Mouse (Mus musculus) forebrain, embryonic 12.5 days (tissue): Measurements from ENCODE around the gene Cdc42bpg. TPM values are rescaled to one million over a fixed set of nuclear protein-coding genes. Genes with fewer than 3 reads are reported as not detected.

Experiments
- ATAC-seq: fragments of 200-750 bp; cut with Nextera tagmentation; 2 replicates; pipeline ENCODE4 v1.8.0; 2017; ENCODE audit warnings: moderate TSS enrichment; ENCODE audit not compliant: low FRiP score
- H3K27ac ChIP-seq: fragments of 300-500 bp; sonication (generic); 2 replicates; pipeline ENCODE4 v1.5.1; 2016; ENCODE audit warnings: mild to moderate bottlenecking
- H3K27me3 ChIP-seq: fragments of 300-500 bp; sonication (generic); 2 replicates; pipeline ENCODE4 v1.6.1; 2016; ENCODE audit warnings: mild to moderate bottlenecking
- H3K36me3 ChIP-seq: fragments of 300-500 bp; sonication (generic); replicated peaks from 2 replicates; pipeline ENCODE4 v1.6.1; 2016; ENCODE audit warnings: mild to moderate bottlenecking
- H3K4me1 ChIP-seq: fragments of 300-500 bp; sonication (generic); 2 replicates; pipeline ENCODE4 v1.6.1; 2016
- H3K4me2 ChIP-seq: fragments of 300-500 bp; sonication (generic); 2 replicates; pipeline ENCODE4 v1.6.1; 2016; ENCODE audit warnings: mild to moderate bottlenecking, moderate library complexity
- H3K4me3 ChIP-seq: fragments of 300-500 bp; sonication (generic); replicated peaks from 2 replicates; pipeline ENCODE4 v1.5.1; 2016; ENCODE audit warnings: mild to moderate bottlenecking
- H3K9ac ChIP-seq: fragments of 300-500 bp; sonication (generic); 2 replicates; pipeline ENCODE4 v1.6.1; 2016; ENCODE audit warnings: mild to moderate bottlenecking
- H3K9me3 ChIP-seq: fragments of 300-500 bp; sonication (generic); 2 replicates; pipeline ENCODE4 v1.6.1; 2016
- WGBS: fragments of 180-500 bp; shearing (Covaris S2); methylation state at CpG from one replicate; pipeline ENCODE4 v1.1.7; 2016; 5-methylcytosine and 5-hydroxymethylcytosine counted together
- microRNA counts: library from miRNA; unstranded; fragments of <30 nt; microRNA quantifications from one replicate; lab custom pipeline; 2017
- microRNA-seq: library from miRNA; unstranded; fragments of <30 nt; microRNA quantifications from one replicate; pipeline ENCODE4, GENCODE M21; 2017
- polyA plus RNA-seq: library from polyadenylated mRNA; unstranded; fragments of >200 nt; fragmentation: Nextera tagmentation; extraction: Ambion mirVana; gene quantifications from 2 replicates; pipeline ENCODE4 v1.2.1, GENCODE M21; 2016

Cdc42bpg gene
- polyA plus RNA-seq, 1 experiment from 2014 or later = 0.36 TPM

DNA sequence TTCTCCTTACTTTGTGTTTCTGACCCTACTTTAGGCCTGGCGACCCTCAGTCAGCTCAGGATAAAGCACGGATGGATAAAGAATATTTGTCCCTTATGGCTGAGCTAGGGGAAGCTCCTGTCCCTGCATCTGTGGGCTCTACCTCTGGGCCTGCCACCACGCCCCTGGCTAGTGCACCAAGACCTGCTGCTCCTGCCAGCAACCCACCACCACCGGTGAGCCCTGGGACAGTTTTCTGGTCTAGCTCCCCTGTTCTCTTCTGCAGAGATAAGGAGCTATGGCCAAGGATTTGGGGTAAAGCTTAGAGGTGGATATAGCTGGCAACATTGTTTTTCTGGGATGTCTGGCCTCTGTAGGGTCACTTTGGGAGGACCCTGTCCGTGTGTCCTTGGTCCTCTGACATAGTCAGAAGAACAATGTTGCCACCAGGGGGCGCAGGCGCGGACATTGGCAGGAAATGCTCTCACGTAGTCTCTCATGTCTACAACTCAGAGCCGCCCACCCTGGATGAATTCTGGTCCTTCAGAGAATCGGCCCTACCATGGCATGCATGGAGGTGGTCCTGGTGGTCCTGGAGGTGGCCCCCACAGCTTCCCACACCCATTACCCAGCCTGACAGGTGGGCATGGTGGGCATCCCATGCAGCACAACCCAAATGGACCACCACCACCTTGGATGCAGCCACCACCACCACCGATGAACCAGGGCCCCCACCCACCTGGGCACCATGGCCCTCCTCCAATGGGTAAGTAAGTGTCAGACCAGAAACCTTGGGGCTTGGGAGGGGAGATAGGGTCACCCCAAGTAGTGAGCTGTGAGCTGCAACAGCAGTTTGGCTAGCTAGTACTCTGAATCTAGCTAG lies 67.5 kb downstream of the Cdc42bpg start:
- ATAC-seq = peak; percentile 10; the same call in 1 of the 2 replicates
- 71% methylated on average over 12 of the region's 12 CpGs for WGBS
- no peak overlapping the region for H3K4me3 ChIP-seq

GRCm38 (mm10) chr19:6374571-6374970 lies 68.3 kb downstream of the Cdc42bpg start:
- peaks cover 14% of the 10 kb centered on the region; the same call in 1 of the 2 replicates for H3K4me1 ChIP-seq
- WGBS = over 99% methylated on average over 10 of the region's 10 CpGs
- H3K27me3 ChIP-seq = no peaks in the 10 kb centered on the region
- H3K9ac ChIP-seq = no peak overlapping the region
- H3K4me3 ChIP-seq = no peak overlapping the region
- no peak for ATAC-seq
- 0 out of 2 replicates have a peak overlapping the region, but pooled peaks have one; percentile 42 for H3K27ac ChIP-seq
- H3K36me3 ChIP-seq = peaks cover 97% of the 10 kb centered on the region
- H3K9me3 ChIP-seq = no peaks in the 10 kb centered on the region
- H3K4me2 ChIP-seq = no peak overlapping the region

More for the DNA sequence above, 67.5 kb downstream of the Cdc42bpg start:
- Histone ChIP-seq H3K36me3 (peaks cover 98% of the 10 kb centered on the region), H3K27me3 (no peaks in the 10 kb centered on the region), H3K4me1 (peaks cover 14% of the 10 kb centered on the region; the same call in 1 of the 2 replicates), H3K27ac (no peak overlapping the region), H3K9me3 (no peaks in the 10 kb centered on the region), H3K4me2 (no peak overlapping the region), H3K9ac (no peak overlapping the region)

MicroRNA genes within 50 kb of the gene (microRNA counts, 519-probe panel; counts per million panel counts)
- microRNA mmu-miR-192 (lab: Ali Mortazavi, UCI) = not detected

Small RNAs within 50 kb of the gene (microRNA-seq; reads per million reads assigned to microRNA genes)
- 97.8 reads per million, percentile 48 among the genes with 10 or more reads in this experiment for gene Mir192
- 85.9 reads per million, percentile 47 among the genes with 10 or more reads in this experiment for gene Mir194-2
- gene Mir6989 = 1.9 reads per million

Other genes starting within 250 kb of the Cdc42bpg start
- gene Mrpl49, start 248.7 kb upstream of the Cdc42bpg start, polyA plus RNA-seq = 74.7 and 76.7 TPM in 2 replicates
- 652 and 668 TPM in 2 replicates for gene Fau, start 248.6 kb upstream of the Cdc42bpg start, polyA plus RNA-seq
- gene Znhit2, start 245.3 kb upstream of the Cdc42bpg start, polyA plus RNA-seq = 30.8 and 35.4 TPM in 2 replicates
- 31.7 and 32.8 TPM in 2 replicates for gene Tm7sf2, start 238.1 kb upstream of the Cdc42bpg start, polyA plus RNA-seq
- 66.0 and 70.8 TPM in 2 replicates for gene Vps51, start 229.2 kb upstream of the Cdc42bpg start, polyA plus RNA-seq
- not detected in 2 replicates for gene Tmem262, start 226.4 kb upstream of the Cdc42bpg start, polyA plus RNA-seq
- gene Gm28374, start 224.2 kb upstream of the Cdc42bpg start, polyA plus RNA-seq = 2.0 and 2.4 TPM in 2 replicates
- 66.1 and 74.9 TPM in 2 replicates for gene Zfpl1, start 221.5 kb upstream of the Cdc42bpg start, polyA plus RNA-seq
- 54.5 and 57.4 TPM in 2 replicates for gene Cdca5, start 221.5 kb upstream of the Cdc42bpg start, polyA plus RNA-seq
- gene AC131692.1, start 212.0 kb upstream of the Cdc42bpg start, polyA plus RNA-seq = 0.42 and 0.62 TPM in 2 replicates
- gene Naaladl1, start 200.7 kb upstream of the Cdc42bpg start, polyA plus RNA-seq = 0.81 and 1.2 TPM in 2 replicates
- 55.2 and 56.6 TPM in 2 replicates for gene Sac3d1, start 187.8 kb upstream of the Cdc42bpg start, polyA plus RNA-seq
- 24.6 and 26.0 TPM in 2 replicates for gene Snx15, start 178.2 kb upstream of the Cdc42bpg start, polyA plus RNA-seq
- gene Batf2, start 165.5 kb upstream of the Cdc42bpg start, polyA plus RNA-seq = not detected in 2 replicates
- gene Arl2, start 164.9 kb upstream of the Cdc42bpg start, polyA plus RNA-seq = 77.4 and 80.5 TPM in 2 replicates
- not detected in 2 replicates for gene Majin, start 122.1 kb upstream of the Cdc42bpg start, polyA plus RNA-seq
- 0.70 and 0.91 TPM in 2 replicates for gene Gpha2, start 80.1 kb upstream of the Cdc42bpg start, polyA plus RNA-seq
- 51.8 and 52.4 TPM in 2 replicates for gene Ppp2r5b, start 70.6 kb upstream of the Cdc42bpg start, polyA plus RNA-seq
- gene Atg2a, start 64.8 kb upstream of the Cdc42bpg start, polyA plus RNA-seq = 12.0 and 14.2 TPM in 2 replicates
- 86.6 and 89.0 TPM in 2 replicates for gene Ehd1, start 29.7 kb upstream of the Cdc42bpg start, polyA plus RNA-seq
- gene Men1, start 28.5 kb downstream of the Cdc42bpg start, polyA plus RNA-seq = 97.1 and 107 TPM in 2 replicates
- gene Map4k2, start 34.7 kb downstream of the Cdc42bpg start, polyA plus RNA-seq = 14.4 and 15.1 TPM in 2 replicates
- gene Sf1, start 57.2 kb downstream of the Cdc42bpg start, polyA plus RNA-seq = 204 and 221 TPM in 2 replicates
- gene Pygm, start 77.9 kb downstream of the Cdc42bpg start, polyA plus RNA-seq = 0.78 and 1.5 TPM in 2 replicates
- 13.1 and 15.1 TPM in 2 replicates for gene Rasgrp2, start 92.9 kb downstream of the Cdc42bpg start, polyA plus RNA-seq
- 17.1 and 17.6 TPM in 2 replicates for gene Nrxn2, start 112.3 kb downstream of the Cdc42bpg start, polyA plus RNA-seq
- not detected in 2 replicates for gene Slc22a12, start 236.6 kb downstream of the Cdc42bpg start, polyA plus RNA-seq